Mouse (Mus musculus) brain, adult 2 months (tissue): ENCODE measurements around the gene Pklr.

Source experiments
- DNase-seq: peaks from one replicate; pipeline ENCODE4 v3.0.0; 2011; ENCODE audit warnings: low read depth, low spot score

The Pklr gene

DNA sequence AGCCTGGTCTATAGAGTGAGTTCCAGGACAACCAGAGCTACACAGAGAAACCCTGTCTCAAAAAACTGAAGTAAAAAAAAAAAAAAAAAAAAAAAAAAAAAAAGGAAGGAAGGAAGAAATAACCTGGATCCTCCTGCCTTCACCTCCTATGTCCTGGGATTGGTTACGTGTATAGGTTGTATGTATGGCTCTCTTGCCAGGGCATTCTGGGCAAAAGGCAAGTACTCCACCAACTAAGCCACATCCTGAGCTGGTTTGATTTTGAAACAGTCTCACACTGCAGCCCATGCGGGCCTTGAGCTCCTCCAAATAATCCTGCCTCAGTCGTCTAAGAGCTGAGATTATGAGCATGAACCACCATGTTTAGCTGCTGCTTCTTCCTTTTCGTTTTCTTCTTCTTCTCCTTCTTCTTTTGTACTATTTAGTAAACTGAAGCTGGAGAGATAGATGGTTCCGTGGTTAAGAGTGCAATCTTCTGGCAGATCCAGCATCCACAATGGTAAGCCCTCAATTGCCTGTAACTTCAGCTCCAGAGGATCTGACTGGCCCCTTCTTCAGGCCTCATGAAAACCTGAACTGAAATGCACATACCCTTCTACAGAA lies 27.8 kb downstream of the Pklr start:
- DNase-seq, result no peak

DNA sequence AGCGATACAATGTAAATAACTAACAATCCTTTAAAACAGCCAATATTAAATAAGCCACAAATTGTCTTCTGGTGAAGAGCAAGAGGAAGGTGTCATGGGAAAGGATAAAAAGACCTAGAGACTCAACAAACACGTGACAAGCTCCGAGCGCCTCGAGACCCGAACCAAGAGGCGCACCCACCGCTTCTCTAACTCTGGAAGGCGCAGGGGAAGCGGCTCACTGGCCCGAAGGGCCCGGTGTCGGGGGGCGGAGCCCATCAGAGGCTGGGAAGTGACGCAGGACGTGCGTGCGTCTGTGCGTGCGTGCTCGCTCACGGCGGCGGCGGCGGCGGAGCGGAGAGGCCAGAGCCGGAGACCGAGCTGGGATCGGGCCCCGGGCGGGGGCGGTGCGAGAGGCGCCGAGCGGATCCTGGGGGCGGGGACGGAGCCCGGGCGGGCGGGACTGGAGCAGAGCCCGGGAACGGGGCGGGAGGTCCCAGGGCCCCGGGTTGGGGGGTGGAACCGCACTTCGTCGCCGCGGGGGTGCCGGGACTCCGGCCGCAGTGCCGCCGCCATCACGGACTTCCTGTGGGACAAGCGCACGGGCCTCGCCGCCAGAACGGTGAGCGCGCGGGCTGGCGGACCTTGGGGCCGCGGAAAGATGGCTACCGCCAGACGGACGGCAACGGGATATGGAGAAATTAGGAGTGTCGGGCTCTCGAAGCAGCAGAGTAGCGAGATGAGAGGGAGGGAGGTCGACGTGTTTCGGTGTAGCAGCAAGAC lies 28.7 kb downstream of the Pklr start, which contains the start of gene Clk2:
Gene Clk2, plus strand, starts transcription at position 290 of the 762 bp plus-strand sequence.
- peak; percentile 96 for DNase-seq

DNA sequence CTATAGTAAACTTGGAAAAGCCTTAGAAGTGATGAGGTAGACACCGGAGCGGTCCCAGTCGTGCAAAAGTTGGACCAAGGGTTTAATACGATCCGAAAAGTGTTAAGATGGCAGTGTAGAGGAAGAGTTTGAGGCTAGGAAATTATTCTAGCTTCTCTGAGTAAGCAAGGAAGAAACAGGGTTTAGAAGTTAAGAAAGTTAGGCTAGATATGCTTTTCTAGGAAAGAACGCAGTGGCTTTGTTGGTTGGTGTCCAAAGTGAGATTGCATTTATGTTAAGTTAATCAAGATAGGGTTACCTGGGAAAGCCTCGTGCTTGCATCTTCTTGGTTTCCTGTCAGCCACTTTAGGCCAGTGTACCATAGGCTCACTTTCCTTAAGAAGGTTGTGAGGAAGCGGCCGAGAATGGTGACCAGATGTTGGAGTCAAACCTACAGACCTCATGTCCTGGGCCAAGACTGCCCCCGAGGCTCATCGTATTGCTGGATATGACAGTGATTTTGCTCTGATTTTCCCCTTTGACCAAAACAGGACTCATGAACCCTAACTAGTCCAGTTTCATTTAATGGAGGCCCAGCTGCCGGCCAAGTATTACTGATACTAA lies 29.4 kb downstream of the Pklr start:
- DNase-seq, result no peak

DNA sequence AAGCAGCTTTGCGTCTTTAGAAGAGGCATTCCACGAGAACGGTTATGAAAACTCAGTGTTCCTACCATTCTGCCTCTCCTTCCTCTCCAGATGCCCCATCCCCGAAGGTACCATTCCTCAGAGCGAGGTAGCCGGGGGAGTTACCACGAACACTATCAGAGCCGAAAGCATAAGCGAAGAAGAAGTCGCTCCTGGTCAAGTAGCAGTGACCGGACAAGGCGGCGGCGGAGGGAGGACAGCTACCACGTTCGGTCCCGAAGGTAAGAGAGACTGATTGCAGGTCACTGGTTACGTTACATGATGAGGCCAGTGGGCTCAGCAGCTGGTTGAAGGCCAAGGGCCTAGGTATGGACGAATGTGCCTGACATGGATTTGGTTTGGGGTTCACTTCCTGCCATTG lies 31.0 kb downstream of the Pklr start:
- DNase-seq, result no peak

DNA sequence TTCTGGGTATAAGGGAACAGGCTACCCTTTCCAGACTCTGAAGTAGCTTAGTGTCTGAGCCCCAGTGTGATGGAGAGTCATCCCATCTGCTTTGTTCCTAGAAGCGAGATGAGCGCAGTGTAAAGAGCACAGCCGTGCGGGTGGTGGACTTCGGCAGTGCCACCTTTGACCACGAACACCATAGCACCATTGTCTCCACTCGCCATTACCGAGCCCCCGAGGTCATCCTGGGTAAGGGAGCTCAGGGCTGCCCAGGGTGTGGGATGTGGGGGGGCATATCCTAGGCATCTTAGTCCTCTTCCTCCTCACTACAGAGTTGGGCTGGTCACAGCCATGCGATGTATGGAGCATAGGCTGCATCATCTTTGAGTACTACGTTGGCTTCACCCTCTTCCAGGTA lies 38.9 kb downstream of the Pklr start:
- no peak for DNase-seq

DNA sequence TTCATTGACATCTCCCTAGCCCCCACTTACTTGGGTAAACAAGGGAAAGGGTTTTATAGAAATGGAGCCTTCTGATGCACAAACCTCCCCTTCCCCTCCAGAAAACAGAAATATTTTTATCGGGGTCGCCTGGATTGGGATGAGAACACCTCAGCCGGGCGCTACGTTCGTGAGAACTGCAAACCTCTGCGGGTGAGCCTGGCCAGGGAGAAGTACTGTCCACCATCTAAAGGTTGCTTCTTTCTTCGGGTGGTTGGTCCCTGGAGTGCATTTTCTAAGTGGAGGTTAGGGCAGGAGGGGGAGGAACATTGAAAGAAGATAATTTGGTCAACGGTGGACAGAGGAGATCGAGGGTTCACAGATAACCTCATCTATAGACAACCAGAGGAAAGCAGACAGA lies 39.6 kb downstream of the Pklr start:
- no peak for DNase-seq

DNA sequence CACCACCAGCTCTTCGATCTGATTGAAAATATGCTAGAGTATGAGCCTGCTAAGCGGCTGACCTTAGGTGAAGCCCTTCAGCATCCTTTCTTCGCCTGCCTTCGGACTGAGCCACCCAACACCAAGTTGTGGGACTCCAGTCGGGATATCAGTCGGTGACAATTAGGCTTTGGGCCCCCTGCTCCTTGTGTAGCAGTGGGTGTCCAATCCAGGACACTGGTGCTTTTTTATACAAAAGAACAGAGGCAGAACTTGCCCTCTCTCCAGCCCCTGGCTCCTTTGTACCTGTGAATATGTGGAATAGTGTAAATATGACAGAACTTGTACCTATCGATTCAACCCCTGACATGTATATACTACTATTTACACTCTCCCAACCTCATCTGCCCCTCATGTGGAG lies 40.5 kb downstream of the Pklr start:
- no peak for DNase-seq

DNA sequence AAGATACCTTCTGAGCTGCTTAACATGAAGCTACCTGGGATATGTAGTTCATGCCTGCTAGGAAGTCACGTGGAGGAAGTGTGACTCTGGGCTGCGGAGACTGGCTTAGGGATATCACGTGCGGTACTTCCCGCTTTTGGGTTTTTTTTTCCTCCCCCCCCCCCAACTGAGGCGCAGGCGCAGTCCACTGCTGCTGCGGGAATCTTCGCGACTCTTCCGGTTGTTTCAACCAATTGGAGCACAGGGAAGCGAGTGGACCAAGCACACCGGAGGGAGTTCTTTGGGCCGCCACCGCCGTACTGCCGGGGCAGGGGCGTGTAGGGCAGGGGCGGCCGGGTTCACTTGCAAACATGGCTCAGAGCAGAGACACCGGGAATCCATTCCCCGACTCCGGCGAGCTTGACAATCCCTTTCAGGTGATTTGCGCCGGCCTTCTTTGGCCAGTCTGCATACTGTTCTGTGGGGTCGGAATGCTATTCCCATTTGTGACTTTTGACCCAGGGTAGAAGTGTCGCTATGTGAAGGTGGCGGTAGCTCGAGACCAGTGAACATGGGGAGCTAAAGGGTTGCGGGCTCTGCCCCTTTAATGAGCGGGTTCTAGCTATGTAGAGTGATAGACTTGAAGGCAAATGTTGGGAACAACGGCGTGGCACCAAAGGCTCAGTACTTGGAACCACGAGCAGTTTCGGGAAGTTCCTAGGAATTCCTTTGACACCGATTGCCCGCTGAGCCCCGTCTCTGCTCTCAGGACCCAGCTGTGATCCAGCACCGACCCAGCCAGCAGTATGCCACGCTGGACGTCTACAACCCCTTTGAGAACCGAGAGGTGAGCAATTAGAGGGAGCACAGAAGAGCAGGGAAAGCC lies 41.5 kb downstream of the Pklr start, which contains the start of gene Scamp3:
Gene Scamp3, plus strand, starts transcription at position 232 of the 865 bp plus-strand sequence.
- DNase-seq, result peak; percentile 99

DNA sequence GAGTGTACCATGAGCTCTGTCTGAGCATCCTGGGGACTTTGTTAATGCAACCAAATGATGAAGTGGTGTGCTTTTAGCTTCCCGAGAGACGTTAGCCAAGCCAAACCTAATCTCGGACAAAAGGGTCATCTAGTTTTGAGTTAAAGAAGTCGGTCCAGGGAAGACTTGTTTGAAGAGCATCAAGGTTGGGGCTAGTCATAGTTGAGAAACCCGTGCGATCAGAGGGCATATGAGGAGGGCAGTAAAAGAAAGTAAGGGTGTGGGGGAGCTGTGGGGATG lies 42.1 kb downstream of the Pklr start:
- no peak for DNase-seq

DNA sequence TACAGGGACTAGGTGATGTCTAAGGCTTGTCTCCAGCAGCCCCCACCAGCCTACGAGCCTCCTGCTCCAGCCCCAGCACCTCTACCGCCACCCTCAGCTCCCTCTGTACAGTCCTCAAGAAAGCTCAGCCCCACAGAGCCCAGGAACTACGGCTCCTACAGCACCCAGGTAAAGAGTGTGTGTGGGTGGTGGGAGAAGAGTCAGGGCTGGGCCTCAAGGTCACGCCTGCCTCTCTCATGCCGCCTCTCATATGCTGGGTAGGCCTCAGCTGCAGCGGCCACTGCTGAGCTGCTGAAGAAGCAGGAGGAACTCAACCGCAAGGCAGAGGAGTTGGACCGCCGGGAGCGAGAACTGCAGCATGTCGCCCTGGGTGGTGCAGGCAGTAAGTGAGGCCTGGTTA lies 43.1 kb downstream of the Pklr start:
- DNase-seq, result no peak

DNA sequence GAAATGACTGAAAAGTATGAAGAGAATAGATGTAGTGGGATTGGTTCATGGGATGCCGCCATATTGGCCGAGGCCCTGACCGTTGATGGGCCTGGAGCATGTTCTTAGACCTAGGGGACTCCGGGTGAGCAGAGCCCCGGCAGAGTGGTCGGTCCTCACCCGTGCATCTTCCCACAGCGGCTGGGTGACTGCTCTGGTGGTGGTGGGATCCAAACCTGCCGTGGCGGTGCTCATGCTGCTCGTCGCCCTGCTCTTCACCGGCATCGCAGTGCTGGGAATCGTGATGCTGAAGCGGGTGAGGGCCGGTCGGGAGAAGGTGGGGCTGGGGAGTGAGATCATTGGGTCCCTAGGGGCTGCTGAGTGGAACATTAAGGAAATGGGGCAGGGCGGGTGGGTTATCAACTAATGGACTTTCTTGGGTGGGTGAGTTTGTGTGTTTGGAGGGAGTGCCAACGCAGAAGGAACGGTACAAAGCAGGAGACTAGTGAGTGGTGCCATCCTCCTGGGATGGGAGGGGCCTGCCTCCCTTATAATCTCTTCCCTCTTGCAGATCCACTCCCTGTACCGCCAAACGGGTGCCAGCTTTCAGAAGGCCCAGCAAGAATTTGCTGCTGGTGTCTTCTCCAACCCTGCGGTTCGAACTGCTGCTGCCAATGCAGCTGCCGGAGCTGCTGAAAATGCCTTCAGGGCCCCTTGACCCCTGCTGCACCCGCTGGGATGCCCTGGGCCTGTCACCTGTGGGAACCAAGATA lies 46.0 kb downstream of the Pklr start:
- no peak for DNase-seq

DNA sequence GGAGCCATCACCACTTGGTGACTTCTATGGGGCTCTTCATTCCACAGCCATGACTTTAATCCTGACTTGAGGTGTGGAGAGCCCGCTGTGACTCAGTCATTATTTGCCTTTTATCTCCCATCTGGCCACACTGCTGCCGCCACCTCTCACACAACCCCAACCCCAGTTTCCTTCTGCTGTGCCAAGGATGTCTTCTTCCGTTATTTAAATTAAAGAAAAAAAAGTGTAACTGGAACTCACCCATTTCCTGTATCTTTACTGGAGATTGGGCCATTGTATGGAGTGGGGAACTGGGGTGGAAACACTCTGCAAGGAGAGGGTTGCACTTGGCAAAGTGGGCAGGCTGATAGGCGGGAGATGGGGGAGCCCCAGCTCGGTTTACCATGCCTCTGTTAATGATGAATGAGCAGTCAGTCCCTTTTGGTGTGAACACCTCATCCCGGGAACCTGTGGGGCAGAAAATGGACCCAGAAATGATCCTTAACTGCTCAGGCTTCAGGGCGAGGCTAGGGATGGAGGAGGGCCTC lies 46.7 kb downstream of the Pklr start:
- DNase-seq, result no peak

DNA sequence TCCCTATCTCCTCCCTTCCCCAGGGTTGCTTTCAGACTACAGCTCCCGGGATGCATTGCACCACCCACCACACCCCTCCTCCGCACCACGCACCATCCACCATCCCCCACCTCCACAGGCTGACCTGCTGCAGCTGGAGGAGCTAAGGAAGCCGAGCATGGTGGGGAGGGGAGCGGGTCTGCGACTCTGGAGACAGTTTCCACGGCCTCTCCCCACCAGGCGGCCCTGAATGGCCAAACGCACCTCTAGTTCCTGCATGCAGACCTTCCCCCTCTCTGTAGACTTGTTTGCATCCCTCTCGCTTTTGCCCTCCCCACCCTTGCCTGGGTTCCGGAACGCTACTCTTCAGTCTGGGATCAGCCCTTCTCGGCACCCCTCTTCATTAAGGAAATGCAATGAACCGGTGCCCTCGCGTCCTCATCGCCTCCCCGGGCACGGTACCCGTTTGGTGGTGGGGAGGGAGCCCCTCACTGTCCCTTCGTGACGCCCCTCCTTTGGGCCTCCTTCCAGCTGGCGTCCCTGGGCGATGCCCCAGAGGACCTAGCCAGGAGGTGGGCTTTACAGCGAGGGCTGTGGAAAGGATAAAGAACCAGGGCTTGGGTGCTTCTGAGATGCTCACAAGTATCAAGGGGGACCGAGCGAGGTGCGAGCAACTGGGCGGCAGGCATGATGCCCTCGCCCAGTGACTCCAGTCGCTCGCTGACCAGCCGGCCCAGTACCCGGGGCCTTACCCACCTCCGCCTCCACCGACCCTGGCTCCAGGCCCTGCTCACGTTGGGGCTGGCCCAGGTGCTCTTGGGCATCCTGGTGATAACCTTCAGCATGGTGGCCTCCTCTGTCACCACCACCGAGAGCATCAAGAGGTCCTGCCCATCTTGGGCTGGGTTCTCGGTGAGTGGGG lies 47.4 kb downstream of the Pklr start, which contains the start of gene Fam189b:
Gene Fam189b, plus strand, starts transcription at position 86 of the 901 bp plus-strand sequence.
- peak; percentile 98 for DNase-seq

DNA sequence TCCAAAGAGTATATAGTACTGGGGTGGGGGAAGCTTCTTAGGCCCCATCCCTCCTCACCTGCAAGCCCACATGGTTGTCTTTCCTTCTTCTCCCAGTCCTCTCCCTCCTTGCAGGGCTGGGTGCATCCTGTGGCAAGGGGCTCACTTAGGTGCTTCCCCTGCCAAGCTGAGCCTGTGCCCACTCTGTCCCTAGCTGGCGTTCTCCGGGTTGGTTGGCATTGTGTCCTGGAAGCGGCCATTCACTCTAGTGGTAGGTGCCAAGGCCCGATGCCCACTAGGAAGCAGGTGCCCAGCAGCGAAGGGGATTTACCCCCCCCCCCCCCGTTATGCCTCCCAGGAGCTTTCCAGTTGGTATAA lies 48.0 kb downstream of the Pklr start:
- DNase-seq, result peak; percentile 39

DNA sequence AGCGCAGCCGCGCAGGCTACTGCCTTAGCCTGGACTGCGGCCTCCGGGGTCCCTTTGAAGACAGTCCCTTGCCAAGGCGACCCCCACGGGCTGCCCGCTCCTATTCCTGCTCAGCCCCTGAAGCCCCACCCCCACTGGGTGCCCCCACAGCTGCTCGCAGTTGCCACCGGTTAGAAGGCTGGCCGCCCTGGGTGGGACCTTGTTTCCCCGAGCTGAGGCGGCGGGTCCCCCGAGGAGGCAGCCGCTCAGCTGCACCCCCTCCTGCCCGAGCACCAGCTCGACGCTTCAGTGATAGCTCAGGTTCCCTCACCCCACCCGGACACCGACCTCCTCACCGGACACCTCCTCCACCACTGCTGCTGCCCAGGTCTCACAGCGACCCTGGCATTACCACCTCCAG lies 51.3 kb downstream of the Pklr start:
- no peak for DNase-seq

DNA sequence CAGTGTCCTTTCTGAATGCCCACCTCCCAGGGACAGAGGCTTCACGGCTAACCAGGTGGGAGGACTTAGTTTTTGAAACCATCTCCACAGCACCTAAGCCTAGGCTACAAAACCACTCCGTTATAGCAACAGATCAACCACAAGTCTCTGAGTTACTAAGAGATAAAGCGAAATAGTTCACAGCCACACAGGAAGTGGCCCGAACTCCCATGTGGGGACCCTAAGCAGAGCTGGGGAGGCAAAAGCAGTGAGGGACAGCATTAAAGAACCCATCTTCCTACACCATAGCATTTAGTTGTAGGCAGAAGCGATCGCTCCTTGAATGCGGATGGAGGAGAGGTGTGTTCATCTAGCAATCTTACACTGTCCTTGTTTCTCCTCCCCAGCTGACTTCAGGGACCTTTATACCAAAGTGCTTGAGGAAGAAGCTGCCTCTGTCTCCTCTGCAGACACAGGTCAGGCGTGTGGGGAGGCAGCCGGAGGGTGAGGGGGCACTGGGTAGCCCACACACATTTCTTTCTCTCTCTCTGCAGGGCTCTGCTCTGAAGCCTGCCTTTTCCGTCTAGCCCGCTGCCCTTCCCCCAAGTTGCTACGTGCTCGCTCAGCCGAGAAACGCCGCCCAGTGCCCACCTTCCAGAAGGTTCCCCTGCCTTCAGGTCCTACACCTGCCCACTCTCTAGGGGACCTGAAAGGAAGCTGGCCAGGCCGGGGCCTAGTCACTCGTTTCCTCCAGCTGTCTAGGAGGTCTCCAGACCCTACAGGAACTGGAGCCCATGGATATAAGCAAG lies 51.9 kb downstream of the Pklr start:
- no peak for DNase-seq

DNA sequence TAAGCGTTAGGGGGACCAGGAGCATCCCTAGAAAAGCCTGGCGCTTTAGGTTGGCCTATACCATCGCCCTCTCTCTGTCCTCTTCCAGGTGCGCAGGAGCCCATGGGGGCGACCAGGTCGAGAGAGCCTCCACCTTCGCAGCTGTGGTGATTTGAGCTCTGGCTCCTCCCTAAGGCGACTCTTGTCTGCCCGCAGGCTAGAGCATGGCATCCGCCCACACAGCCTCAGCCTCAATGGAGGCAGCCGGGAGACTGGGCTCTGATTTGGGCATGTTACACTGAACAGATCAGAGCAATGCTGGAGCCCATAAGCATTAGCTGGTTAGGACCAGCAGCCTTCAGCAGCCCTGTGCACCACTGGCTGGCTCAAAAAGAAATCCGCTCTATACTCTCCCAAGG lies 52.5 kb downstream of the Pklr start:
- peak; percentile 29 for DNase-seq

DNA sequence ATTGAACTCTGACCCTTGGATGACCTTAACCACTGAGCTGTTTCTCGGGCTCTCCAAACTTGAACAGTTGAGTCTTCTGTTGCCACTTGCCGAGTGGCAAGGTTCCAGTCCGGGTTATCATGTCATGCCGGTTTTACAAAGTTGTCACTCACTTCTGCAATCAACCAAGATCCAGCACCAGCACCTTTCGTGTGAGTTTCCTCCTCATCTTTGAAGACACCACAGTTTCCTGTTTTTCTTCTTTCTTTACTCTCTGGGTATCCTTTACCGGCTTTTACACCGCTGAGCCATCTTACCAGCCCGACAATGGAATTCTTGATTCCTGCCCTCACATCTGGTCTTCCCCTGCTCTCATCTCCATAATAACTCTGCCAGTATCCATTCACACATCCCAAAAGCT lies 54.5 kb downstream of the Pklr start:
- no peak for DNase-seq

DNA sequence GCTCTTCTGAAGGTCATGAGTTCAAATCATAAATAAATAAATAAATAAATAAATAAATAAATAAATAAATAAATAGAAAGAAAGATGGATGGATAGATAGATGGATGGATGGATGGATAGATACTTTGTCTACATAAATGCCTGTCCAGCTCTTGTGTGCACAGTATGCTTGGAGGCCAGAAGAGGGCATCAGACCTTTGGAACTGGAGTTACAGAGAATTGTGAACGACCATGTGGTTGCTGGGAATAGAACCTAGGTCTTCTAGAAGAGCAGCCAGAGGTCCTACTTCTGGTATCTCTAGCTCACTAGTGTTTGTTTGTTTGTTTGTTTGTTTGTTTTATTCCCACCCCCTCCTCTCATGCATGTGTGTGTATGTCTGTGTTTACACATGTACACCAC lies 57.4 kb downstream of the Pklr start:
- no peak for DNase-seq
